Mouse (Mus musculus) CH12.LX (cell line): ENCODE data around the gene Apba1. TPM values are rescaled to one million over a fixed set of nuclear protein-coding genes. Genes with fewer than 3 reads are reported as not detected.
A peak's percentile ranks its signal among the peaks of the same experiment; 100 is the strongest.

Experiments
- DNase-seq: peaks from one replicate; pipeline ENCODE4 v3.0.0-alpha.2; 2013; ENCODE audit errors: extremely low read depth
- H3K27ac ChIP-seq: 2 replicates; pipeline ENCODE4 v1.5.1; 2012; ENCODE audit warnings: low read depth, mild to moderate bottlenecking, control low read depth, moderate library complexity; ENCODE audit not compliant: insufficient read depth
- H3K27me3 ChIP-seq: replicated peaks from 2 replicates; pipeline ENCODE3; 2012; ENCODE audit warnings: inconsistent platforms
- H3K36me3 ChIP-seq, 2 experiments: replicated peaks in 1 of 2; 2 replicates each; pipeline versions ENCODE3 to v1.6.1; 2012; ENCODE audit warnings: inconsistent platforms in 1 of 2, low read length in 1 of 2, mild to moderate bottlenecking in 1 of 2, mixed read lengths in 1 of 2, moderate library complexity in 1 of 2; ENCODE audit not compliant: control insufficient read depth in 1 of 2, insufficient read depth in 1 of 2
- H3K4me1 ChIP-seq, 2 experiments: 2 replicates each; pipeline ENCODE4 v1.6.1; 2012; ENCODE audit warnings: inconsistent platforms in 1 of 2, moderate library complexity in 1 of 2; ENCODE audit not compliant: insufficient read depth in 2 of 2, control insufficient read depth in 1 of 2
- H3K4me2 ChIP-seq: 2 replicates; pipeline ENCODE4 v1.6.1; 2012; ENCODE audit warnings: low read depth, mild to moderate bottlenecking, control low read depth; ENCODE audit not compliant: poor library complexity, insufficient read depth, severe bottlenecking
- H3K4me3 ChIP-seq, 3 experiments: fragments of 150-350 bp in 1 of 3; sonication (generic) in 1 of 3; replicated peaks in 1 of 3; 2 replicates each; pipeline versions ENCODE3 to v1.5.1; 2011 to 2012; ENCODE audit warnings: low read depth in 2 of 3, low read length in 2 of 3, mild to moderate bottlenecking in 2 of 3, moderate library complexity in 2 of 3, control low read depth in 1 of 3, improper control_type of control experiment in 1 of 3, inconsistent platforms in 1 of 3, mixed read lengths in 1 of 3; ENCODE audit not compliant: poor library complexity in 1 of 3
- H3K79me2 ChIP-seq: replicated peaks from 2 replicates; pipeline ENCODE4 v1.6.1; 2012; ENCODE audit warnings: mild to moderate bottlenecking, moderate library complexity; ENCODE audit not compliant: control insufficient read depth, poor library complexity, insufficient read depth, severe bottlenecking; ENCODE audit errors: extremely low read depth
- H3K9ac ChIP-seq: 2 replicates; pipeline ENCODE4 v1.6.1; 2012; ENCODE audit warnings: low read depth, mild to moderate bottlenecking, control low read depth, moderate library complexity; ENCODE audit not compliant: insufficient read depth
- H3K9me3 ChIP-seq: replicated peaks from 2 replicates; pipeline ENCODE3; 2012; ENCODE audit warnings: low read length, inconsistent platforms, mixed read lengths
- BHLHE40 ChIP-seq: IDR thresholded peaks from 2 replicates; pipeline ENCODE4 v1.6.1; 2011; ENCODE audit warnings: mild to moderate bottlenecking, low read depth, low read length, improper control_type of control experiment
- CHD2 ChIP-seq: IDR thresholded peaks from 2 replicates; pipeline ENCODE4 v1.6.1; 2011; ENCODE audit warnings: low read length, improper control_type of control experiment
- CTCF ChIP-seq, 2 experiments: IDR thresholded peaks in 1 of 2; conservative IDR thresholded peaks in 1 of 2; 2 replicates each; pipeline ENCODE4 v1.5.1; 2011 to 2012; ENCODE audit warnings: low read depth in 2 of 2, low read length in 2 of 2, improper control_type of control experiment in 1 of 2, inconsistent platforms in 1 of 2, mild to moderate bottlenecking in 1 of 2, moderate library complexity in 1 of 2
- E2F4 ChIP-seq: IDR thresholded peaks from 2 replicates; pipeline ENCODE4 v1.6.1; 2011; ENCODE audit warnings: low read depth, low read length, improper control_type of control experiment; ENCODE audit not compliant: insufficient replicate concordance
- EP300 ChIP-seq: IDR thresholded peaks from 2 replicates; pipeline ENCODE4 v1.6.1; 2011; ENCODE audit warnings: low read length, improper control_type of control experiment
- ETS1 ChIP-seq: conservative IDR thresholded peaks from 2 replicates; pipeline ENCODE4 v1.6.1; 2012; ENCODE audit warnings: low read depth, mild to moderate bottlenecking, inconsistent platforms, low read length, improper control_type of control experiment, moderate library complexity
- GABPA ChIP-seq: IDR thresholded peaks from 2 replicates; pipeline ENCODE4 v1.6.1; 2012; ENCODE audit warnings: low read depth, low read length, improper control_type of control experiment, inconsistent platforms; ENCODE audit not compliant: insufficient replicate concordance
- IRF4 ChIP-seq: IDR thresholded peaks from 2 replicates; pipeline ENCODE4 v1.6.1; 2014; ENCODE audit warnings: low read depth, mild to moderate bottlenecking, inconsistent platforms, low read length, improper control_type of control experiment
- JUN ChIP-seq: IDR thresholded peaks from 2 replicates; pipeline ENCODE4 v1.6.1; 2011; ENCODE audit warnings: low read depth, mild to moderate bottlenecking, low read length, improper control_type of control experiment, moderate library complexity; ENCODE audit not compliant: insufficient read depth
- JUND ChIP-seq: conservative IDR thresholded peaks from 2 replicates; pipeline ENCODE4 v1.6.1; 2011; ENCODE audit warnings: low read depth, low read length, improper control_type of control experiment
- KAT2A ChIP-seq: IDR thresholded peaks from 2 replicates; pipeline ENCODE4 v1.6.1; 2012; ENCODE audit warnings: low read length, improper control_type of control experiment, inconsistent platforms; ENCODE audit not compliant: insufficient replicate concordance
- MAFK ChIP-seq: IDR thresholded peaks from 2 replicates; pipeline ENCODE4 v1.6.1; 2011; ENCODE audit warnings: low read length, improper control_type of control experiment; ENCODE audit not compliant: insufficient replicate concordance
- MAX ChIP-seq: IDR thresholded peaks from 2 replicates; pipeline ENCODE4 v1.6.1; 2011; ENCODE audit warnings: low read length, improper control_type of control experiment
- MAZ ChIP-seq: IDR thresholded peaks from 2 replicates; pipeline ENCODE4 v1.6.1; 2012; ENCODE audit warnings: low read depth, mild to moderate bottlenecking, inconsistent platforms, low read length, improper control_type of control experiment, moderate library complexity
- MEF2A ChIP-seq: IDR thresholded peaks from 2 replicates; pipeline ENCODE4 v1.6.1; 2014; ENCODE audit warnings: low read depth, mild to moderate bottlenecking, inconsistent platforms, low read length, improper control_type of control experiment, borderline replicate concordance
- MYC ChIP-seq: IDR thresholded peaks from 2 replicates; pipeline ENCODE4 v1.6.1; 2011; ENCODE audit warnings: low read depth, mild to moderate bottlenecking, improper control_type of control experiment, low read length
- NELFE ChIP-seq: IDR thresholded peaks from 2 replicates; pipeline ENCODE4 v1.6.1; 2011; ENCODE audit warnings: low read depth, low read length, improper control_type of control experiment
- NRF1 ChIP-seq: IDR thresholded peaks from 2 replicates; pipeline ENCODE4 v1.6.1; 2014; ENCODE audit warnings: low read depth, mild to moderate bottlenecking, inconsistent platforms, low read length, improper control_type of control experiment, moderate library complexity
- PAX5 ChIP-seq: IDR thresholded peaks from 2 replicates; pipeline ENCODE4 v1.6.1; 2012; ENCODE audit warnings: low read length, inconsistent platforms, mixed read lengths
- POLR2A ChIP-seq: IDR thresholded peaks from 2 replicates; pipeline ENCODE4 v1.6.1; 2011; ENCODE audit warnings: low read depth, mild to moderate bottlenecking, improper control_type of control experiment, low read length
- POLR2AphosphoS2 ChIP-seq: IDR thresholded peaks from 2 replicates; pipeline ENCODE4 v1.6.1; 2011; ENCODE audit warnings: low read depth, low read length, improper control_type of control experiment
- RAD21 ChIP-seq: IDR thresholded peaks from 2 replicates; pipeline ENCODE4 v1.6.1; 2011; ENCODE audit warnings: low read depth, mild to moderate bottlenecking, low read length, improper control_type of control experiment, moderate library complexity
- RCOR1 ChIP-seq: conservative IDR thresholded peaks from 2 replicates; pipeline ENCODE4 v1.6.1; 2012; ENCODE audit warnings: low read depth, mild to moderate bottlenecking, inconsistent platforms, low read length, improper control_type of control experiment
- SIN3A ChIP-seq: IDR thresholded peaks from 2 replicates; pipeline ENCODE4 v1.6.1; 2012; ENCODE audit warnings: low read length, improper control_type of control experiment, inconsistent platforms
- SMC3 ChIP-seq: IDR thresholded peaks from 2 replicates; pipeline ENCODE4 v1.6.1; 2011; ENCODE audit warnings: low read depth, low read length, improper control_type of control experiment
- TBP ChIP-seq: conservative IDR thresholded peaks from 2 replicates; pipeline ENCODE4 v1.6.1; 2011; ENCODE audit warnings: low read depth, low read length, improper control_type of control experiment
- TCF12 ChIP-seq: IDR thresholded peaks from 2 replicates; pipeline ENCODE4 v1.6.1; 2014; ENCODE audit warnings: low read depth, mild to moderate bottlenecking, inconsistent platforms, low read length, improper control_type of control experiment
- UBTF ChIP-seq: IDR thresholded peaks from 2 replicates; pipeline ENCODE4 v1.6.1; 2012; ENCODE audit warnings: low read depth, mild to moderate bottlenecking, inconsistent platforms, low read length, improper control_type of control experiment, moderate library complexity
- USF1 ChIP-seq: IDR thresholded peaks from 2 replicates; pipeline ENCODE4 v1.6.1; 2014; ENCODE audit warnings: low read depth, mild to moderate bottlenecking, inconsistent platforms, low read length, improper control_type of control experiment
- USF2 ChIP-seq: conservative IDR thresholded peaks from 2 replicates; pipeline ENCODE4 v1.6.1; 2011; ENCODE audit warnings: low read depth, low read length, improper control_type of control experiment
- ZC3H11A ChIP-seq: IDR thresholded peaks from 2 replicates; pipeline ENCODE4 v1.6.1; 2012; ENCODE audit warnings: low read depth, mild to moderate bottlenecking, inconsistent platforms, low read length, improper control_type of control experiment
- ZMIZ1 ChIP-seq: IDR thresholded peaks from 2 replicates; pipeline ENCODE4 v1.6.1; 2012; ENCODE audit warnings: low read depth, mild to moderate bottlenecking, inconsistent platforms, low read length, improper control_type of control experiment
- ZNF384 ChIP-seq: IDR thresholded peaks from 2 replicates; pipeline ENCODE4 v1.6.1; 2012; ENCODE audit warnings: low read depth, low read length, improper control_type of control experiment, inconsistent platforms
- dilution Hi-C: fragments of 300-500 bp; cut with MboI; formaldehyde crosslinking; loops from 2 replicates; pipeline ENCODE4 v1.14.3; 2020; ENCODE audit warnings: low sequenced_read_pairs; ENCODE audit not compliant: extremely low pct_unique_long_range_greater_than_20kb, extremely low pct_ligation_motif_present
- in situ Hi-C: fragments of 300-500 bp; cut with MboI; formaldehyde crosslinking; loops from 3 replicates; pipeline ENCODE4 v1.14.3; 2019; ENCODE audit warnings: low sequenced_read_pairs, low pct_ligation_motif_present, low pct_unique_long_range_greater_than_20kb, mixed read lengths
- polyA plus RNA-seq: library from polyadenylated mRNA; unstranded; fragments of >175 nt; gene quantifications from 2 replicates; pipeline ENCODE4 v1.2.1, GENCODE M21; 2012; ENCODE audit warnings: low read depth; ENCODE audit not compliant: insufficient read length
- total RNA-seq, 2 experiments: library from RNA; depleted of rRNA; stranded (reverse); fragments of 300-350 nt in 1 of 2; fragments of >200 nt in 1 of 2; gene quantifications; 2 replicates each; pipeline ENCODE4 v1.2.3; 2012 to 2014

Apba1 gene
- total and polyA plus RNA-seq, 3 experiments = 0.08 to 0.24 (median 0.09) TPM

GRCm38 (mm10) chr19:23860151-23860820 lies 101.6 kb downstream of the Apba1 start:
- H3K79me2 ChIP-seq = no peaks in the 10 kb centered on the region
- TF ChIP-seq PAX5 (no peak), CTCF (conservative IDR thresholded peaks at IDR 0.05 in 1 of 2, IDR thresholded peaks at IDR 0.05 in 1 of 2; ENCODE audit: low read depth in 2 of 2, low read length in 2 of 2) (peak; percentile 71 to 77; a peak in 3 of 4 replicates), USF1 (no peak), NRF1 (no peak), SIN3A (no peak), MAX (no peak), JUND (no peak), MYC (no peak), GABPA (no peak), ZMIZ1 (no peak), JUN (no peak), KAT2A (no peak), CHD2 (no peak), RAD21 (peak; percentile 66), UBTF (no peak), USF2 (no peak), E2F4 (no peak), MEF2A (no peak), MAZ (no peak), MAFK (no peak), ZC3H11A (no peak), SMC3 (peak; percentile 63), ZNF384 (peak; percentile 94), BHLHE40 (no peak), IRF4 (no peak), POLR2A (no peak), EP300 (no peak), POLR2AphosphoS2 (no peak), TBP (no peak), ETS1 (no peak), NELFE (no peak), RCOR1 (no peak), TCF12 (no peak)
- no peak overlapping the region for H3K4me3 ChIP-seq
- in situ Hi-C loops (no loop called here), dilution Hi-C loops (no loop called here)
- H3K4me1 ChIP-seq = no peaks in the 10 kb centered on the region
- H3K27me3 ChIP-seq = no peaks in the 10 kb centered on the region
- H3K9me3 ChIP-seq = peaks cover 3% of the 10 kb centered on the region
- DNase-seq = peak; percentile 45
- no peak overlapping the region for H3K9ac ChIP-seq
- no peaks in the 10 kb centered on the region for H3K36me3 ChIP-seq
- H3K27ac ChIP-seq = no peak overlapping the region
- no peak overlapping the region; the same call in 1 of the 2 replicates for H3K4me2 ChIP-seq
